Mouse (Mus musculus): Measurements from ENCODE around the gene Uckl1.

Gene Uckl1

DNA sequence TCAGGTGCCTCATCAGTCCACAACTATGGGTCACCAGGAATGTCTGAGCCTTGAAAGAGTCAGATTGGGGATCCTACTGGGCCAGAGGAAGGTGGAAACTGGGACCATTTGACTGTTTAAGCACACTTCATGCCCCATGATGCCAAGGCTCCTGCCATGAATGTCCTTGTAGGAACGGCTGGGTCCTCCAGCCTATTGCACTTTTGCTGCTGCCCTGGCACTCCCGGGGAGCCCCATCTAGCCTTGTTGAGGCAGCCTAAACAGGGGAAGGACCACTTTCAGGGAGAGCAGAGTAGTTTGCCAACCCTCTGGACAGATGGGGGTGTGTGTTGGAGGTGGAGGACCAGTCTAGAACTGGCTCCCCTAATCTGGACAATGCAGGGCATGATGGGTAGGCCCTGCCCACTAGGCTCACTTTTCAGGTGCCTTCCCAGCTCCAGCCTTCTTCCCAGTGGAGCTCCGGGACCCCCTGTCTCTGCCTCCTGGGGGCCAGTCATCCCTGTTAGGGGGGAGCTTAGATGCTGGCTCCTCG is at the start of gene Uckl1:
TSS of gene Uckl1 (minus strand) at position 482 of the 532 bp plus-strand sequence.
- no peak for DNase-seq

DNA sequence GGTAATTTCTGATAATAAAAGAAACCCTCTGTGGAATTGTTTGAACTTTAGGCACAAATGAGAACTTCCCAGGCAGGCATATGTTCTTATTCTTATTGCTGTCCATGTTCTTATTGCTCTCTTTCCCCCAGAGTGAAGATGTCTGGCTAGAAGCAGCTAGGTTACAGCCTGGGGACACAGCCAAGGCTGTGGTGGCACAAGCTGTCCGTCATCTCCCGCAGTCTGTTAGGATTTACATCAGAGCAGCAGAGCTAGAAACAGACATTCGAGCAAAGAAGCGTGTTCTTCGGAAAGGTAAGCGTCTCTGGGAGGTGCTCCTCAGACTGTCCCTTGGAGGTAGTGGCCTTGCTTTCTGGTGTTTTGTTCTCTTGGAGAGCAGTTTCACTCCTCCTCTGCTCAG is 47.9 kb upstream of the Uckl1 start:
- DNase-seq = no peak

DNA sequence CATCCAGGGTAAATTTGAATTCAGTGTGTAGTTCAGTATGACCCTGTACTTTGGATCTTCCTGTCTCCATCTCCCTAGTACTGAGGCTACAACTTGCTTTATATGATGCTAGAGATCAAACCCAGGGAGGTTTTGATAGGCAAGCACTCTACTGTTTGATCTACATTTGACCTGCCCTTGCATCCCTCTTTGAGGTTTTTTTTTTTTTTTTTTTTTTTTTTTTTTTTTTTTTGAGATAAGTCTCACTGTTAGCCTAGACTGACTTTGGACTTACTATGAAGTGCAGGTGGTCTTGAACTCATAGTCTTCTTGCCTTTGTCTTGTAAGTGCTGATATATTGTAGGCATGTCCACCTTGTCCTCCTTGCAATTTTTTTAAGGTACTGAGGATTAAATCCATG is 43.8 kb upstream of the Uckl1 start:
- no peak for DNase-seq

GRCm38 (mm10) chr2:181623401-181623800 is 38.7 kb upstream of the Uckl1 start:
- peak; percentile 61 for DNase-seq

- DNase-seq = no peak
These were observed 34.2 kb upstream of the Uckl1 start for GRCm38 (mm10) chr2:181618761-181619495.

- no peak for DNase-seq
These were observed 17.7 kb upstream of the Uckl1 start for GRCm38 (mm10) chr2:181602367-181602766.

- DNase-seq = no peak
These were observed 17.1 kb upstream of the Uckl1 start for GRCm38 (mm10) chr2:181601751-181602145.

- peak; percentile 99 for DNase-seq
These were observed 16.4 kb upstream of the Uckl1 start for GRCm38 (mm10) chr2:181600828-181601750.

GRCm38 (mm10) chr2:181600226-181600758 is 15.6 kb upstream of the Uckl1 start:
- DNase-seq = no peak

DNA sequence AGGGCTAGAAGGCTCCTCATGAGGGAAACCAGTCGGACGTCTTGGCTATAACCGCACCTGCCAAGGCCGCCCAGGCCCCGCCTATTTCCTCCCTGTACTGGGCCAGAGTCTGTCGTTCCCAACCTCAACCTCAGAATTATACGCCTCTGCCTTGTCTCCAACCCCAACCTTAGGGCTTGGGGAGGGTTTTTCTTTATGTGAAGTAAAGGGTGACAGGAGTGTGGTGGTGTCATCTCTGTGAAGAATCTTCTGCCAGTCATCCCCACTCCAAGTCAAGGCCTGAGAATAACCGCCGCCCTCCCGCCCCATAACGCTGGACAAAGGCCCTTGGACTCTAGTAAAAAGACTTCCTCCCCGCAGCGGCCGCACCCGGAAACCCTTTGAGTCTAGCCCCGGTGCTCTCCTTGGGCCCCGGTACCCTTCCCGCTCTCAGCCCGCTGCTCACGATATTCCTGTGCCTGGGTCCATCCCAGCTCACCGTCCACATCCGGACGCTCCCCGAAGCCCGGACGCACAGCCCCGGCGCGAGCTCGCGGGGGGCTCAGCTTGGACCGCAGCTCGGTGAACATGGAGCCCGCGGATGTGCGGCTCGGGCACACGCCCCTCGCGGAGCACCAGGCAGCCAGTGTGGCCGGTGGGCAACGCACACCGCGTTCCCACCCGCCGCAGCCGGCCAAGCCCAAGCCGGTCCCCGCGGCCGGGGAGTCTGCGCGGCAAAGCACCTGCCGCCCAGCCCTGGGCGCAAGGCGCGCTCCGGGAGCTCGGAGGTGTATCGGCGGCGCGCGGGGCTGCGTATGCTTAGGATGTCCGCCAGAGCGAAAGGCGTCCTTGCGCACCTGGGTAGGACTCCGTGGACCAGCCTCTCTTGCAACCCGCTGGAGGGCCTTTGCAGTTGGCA is 14.0 kb upstream of the Uckl1 start, which contains the start of gene Samd10:
TSS of gene Samd10 (minus strand) at position 759 of the 898 bp plus-strand sequence.
- DNase-seq = peak; percentile 77

GRCm38 (mm10) chr2:181597378-181598061 is 12.8 kb upstream of the Uckl1 start:
- DNase-seq = no peak

DNA sequence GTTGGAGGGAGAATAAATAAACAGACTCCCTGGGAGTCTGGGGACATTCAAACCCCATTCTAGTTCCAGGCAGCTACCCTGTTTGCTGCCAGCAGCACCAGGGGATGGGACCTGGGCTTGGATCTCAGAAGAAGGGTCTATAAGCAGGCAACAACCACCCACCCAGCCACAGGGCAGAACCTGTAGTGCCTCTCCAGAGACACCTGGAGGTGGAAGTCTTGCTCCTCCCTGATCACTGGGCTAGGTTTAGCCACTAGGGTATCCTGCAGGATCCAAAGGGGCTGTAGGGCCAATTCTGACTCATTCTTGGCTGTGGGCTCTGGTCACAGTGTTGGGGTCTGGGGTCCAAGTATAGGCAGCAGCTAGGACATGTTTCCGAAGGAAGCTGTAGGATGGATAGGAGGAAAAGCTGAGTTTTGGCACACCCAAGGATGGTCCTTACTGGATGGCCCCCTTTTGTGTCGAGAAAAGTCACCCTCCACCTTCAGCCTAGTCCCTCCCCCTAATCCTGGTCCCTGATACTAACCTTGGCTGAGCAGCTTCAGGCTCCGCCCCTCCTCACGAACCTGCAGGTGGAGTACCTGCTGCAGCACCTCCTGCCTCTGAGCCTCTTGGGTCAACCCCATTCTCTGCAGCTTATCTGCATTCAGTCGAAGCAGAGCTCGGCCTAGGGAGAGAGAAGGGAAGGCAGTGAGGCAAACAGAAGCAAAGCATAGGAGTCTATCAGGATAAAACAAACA is 11.7 kb upstream of the Uckl1 start:
- no peak for DNase-seq

- peak; percentile 63 for DNase-seq
These were observed 10.4 kb upstream of the Uckl1 start for GRCm38 (mm10) chr2:181594946-181595696.

DNA sequence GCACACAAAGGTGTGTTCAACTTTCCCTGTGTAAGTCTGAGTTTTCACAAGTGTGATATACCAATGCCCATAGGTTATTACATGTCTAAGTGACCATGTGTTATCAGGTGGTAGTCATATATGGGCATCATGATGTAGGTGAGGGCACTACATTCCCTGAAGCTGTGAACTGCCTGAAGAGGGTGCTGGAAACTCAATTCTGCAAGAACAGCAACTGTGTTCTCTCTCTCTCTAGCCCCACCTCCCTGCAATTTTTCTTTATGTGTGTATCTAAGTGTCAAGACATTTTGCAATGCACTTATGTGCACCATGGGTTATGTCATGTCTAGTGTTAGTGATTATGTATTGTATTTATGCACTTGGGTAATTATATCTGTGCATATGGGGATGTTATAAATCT is 9.2 kb upstream of the Uckl1 start:
- DNase-seq = no peak

DNA sequence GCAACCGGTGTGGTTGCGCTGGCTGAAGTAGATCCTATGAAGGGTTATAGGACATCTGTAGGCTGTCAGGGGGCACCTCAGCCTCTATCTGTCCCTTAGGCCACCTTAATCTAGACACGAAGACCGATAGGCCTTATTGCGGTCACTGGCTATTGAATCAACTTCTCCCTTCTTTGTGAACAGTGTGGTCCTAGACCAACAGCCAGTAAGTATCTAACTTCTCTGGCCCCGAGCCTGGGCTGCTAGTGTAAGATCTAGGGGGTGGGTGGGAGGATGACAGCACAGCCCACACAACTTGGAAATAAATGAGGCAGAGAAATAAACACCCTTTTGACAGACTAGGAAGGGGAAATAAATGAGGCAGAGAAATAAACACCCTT is 8.3 kb upstream of the Uckl1 start:
- peak; percentile 67 for DNase-seq

DNA sequence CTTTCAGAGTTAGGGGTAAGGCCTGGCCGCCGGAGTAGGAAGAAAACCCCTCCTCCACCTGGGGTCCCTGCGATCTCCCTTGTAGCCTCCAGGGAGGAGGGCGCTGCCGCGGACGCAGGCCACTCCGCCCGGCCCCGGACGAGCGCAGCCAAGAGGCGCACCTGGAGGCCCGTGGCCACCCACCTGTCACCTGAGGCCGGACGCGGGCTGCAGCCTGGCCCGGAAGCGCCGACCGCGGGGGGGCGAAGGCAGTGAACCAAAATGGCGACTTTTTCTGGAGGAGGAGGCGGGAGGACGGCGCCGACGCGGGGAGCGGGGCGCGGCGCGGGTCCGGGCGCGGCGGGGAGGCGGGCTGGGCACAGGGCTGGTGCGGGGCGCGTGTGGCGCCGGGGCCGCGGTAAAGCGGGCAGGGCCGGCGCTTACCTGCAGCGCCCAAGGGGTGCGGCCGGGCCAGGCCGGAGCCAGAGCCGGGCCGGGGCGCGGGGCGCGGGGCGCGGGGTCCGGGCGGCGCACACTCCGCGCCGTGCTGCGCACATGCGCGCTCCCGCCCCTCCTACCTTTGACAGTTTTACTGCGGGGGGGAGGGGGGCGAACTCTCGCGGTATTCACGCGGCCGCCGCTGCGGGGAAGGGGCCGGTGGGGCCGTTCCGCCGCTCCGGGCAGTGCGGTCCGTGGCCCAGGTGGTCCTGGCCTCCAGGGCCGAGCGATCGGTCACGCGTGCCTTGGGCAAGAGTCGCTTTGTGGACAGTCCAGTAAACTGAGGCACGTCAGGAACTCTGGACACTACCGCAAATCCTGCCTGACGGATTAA is 7.7 kb upstream of the Uckl1 start, which contains the start of gene Zfp512b:
TSS of gene Zfp512b (minus strand) at position 573 of the 811 bp plus-strand sequence.
- DNase-seq = peak; percentile 86

DNA sequence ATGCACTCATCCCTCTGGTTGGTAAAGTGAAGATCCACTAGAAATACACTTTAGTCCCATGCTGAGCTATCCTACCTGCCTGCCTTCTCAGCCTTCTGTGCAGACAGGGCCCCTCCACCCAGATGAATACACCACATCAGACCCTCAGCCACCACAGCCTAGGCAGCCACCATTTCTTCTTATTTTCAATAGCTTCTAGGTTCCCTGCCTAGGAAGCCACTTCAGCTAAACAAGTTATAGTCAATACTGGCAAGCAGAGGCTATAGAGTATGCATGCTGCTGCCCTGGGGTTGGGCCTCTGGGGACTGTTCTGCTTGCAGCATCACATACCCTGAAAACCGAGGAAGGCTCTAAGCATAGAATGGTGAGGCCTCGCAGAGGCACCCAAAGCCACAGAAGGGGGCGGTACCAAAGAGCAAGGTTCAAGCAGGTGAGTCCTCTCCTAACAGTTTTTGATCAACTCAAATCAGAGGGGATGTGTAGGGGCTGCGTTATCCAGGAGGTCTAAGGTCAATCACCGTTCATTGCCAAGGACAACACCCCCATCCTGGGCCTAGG is 6.9 kb upstream of the Uckl1 start, which contains the start of gene Prpf6:
TSS of gene Prpf6 (plus strand) at position 341 of the 558 bp plus-strand sequence.
- DNase-seq = peak; percentile 47

- DNase-seq = no peak
These were observed 5.8 kb upstream of the Uckl1 start for GRCm38 (mm10) chr2:181590471-181590870.

- DNase-seq = no peak
These were observed 5.0 kb upstream of the Uckl1 start for GRCm38 (mm10) chr2:181589732-181590105.

All from kidney, postnatal 10 days (tissue).